Comparison of ENCODE assay signal across 23 mouse cellular contexts in the genomic region with DNA sequence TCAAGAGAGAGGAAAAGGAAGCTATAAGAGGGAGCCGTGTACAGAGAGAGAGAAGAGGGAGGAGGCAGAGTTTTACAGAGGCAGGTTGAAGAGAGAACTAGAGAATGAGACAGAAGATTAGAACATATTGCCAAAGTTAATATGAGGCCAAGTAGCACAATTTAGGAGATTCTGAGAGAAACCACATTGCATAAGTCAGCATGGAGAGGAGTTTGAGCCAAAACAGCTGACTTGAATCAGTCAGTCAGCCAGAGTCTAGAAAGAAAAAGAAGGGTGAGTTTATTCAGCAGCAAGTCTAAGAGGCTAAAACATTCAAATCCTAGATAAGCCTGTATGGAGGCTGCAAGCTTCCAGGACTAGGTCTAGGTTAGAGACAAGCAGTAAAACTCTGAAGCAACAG.
DNase-seq lines count a peak whose midpoint lies in the region; ATAC-seq and TF ChIP-seq lines count a peak whose summit lies in the region.
"Had no signal": no experiment of that assay in that cellular context is flagged by ENCODE, and none has a peak within 500 bp of the region (broad histone marks: within the 10 kb centered on the region; RNA-seq: fewer than 3 reads in every experiment).

No protein-coding gene starts in this region.

- DNase-seq in lung, embryonic 14.5 days, result peak; percentile 54
- no peak for DNase-seq in lung, postnatal 14 days
- DNase-seq in lung, postnatal 4 days, result no peak
- DNase-seq in lung, postnatal 10 days, result peak; percentile 2
- DNase-seq in lung, postnatal 36 days, result no peak
- DNase-seq in right cerebral cortex, postnatal 14 days, result no peak
- DNase-seq: adrenal gland, adult 2 months; adrenal gland, postnatal 10 days; adrenal gland, postnatal 25 days; cerebellum, adult 11 months; cerebellum, adult 18-20 months; cerebellum, adult 8-10 months; cerebellum, adult 9-11 months; cerebellum, postnatal 14 days; cerebellum, postnatal 36 days; embryo, embryonic 11 days had no signal

- no peaks in the 10 kb centered on the region for H3K36me3 ChIP-seq in lung, embryonic 14.5 days (ENCODE audit: insufficient read depth)
- H3K36me3 ChIP-seq in lung, embryonic 16.5 days (ENCODE audit: control insufficient read depth, insufficient read depth, low read length), result no peaks in the 10 kb centered on the region
- H3K36me3 ChIP-seq: embryonic facial prominence, embryonic 13.5 days; embryonic facial prominence, embryonic 15.5 days; forebrain, embryonic 10.5 days; forebrain, embryonic 12.5 days had no signal

- no peak overlapping the region for H3K4me3 ChIP-seq in lung, embryonic 14.5 days (ENCODE audit: low read depth, low read length)
- no peak overlapping the region for H3K4me3 ChIP-seq in lung, embryonic 16.5 days (ENCODE audit: low read length)
- H3K4me3 ChIP-seq: embryonic facial prominence, embryonic 13.5 days; embryonic facial prominence, embryonic 15.5 days; erythroblast, embryonic 14.5 days; forebrain, embryonic 10.5 days; forebrain, embryonic 12.5 days had no signal

- no peak overlapping the region for H3K9ac ChIP-seq in lung, embryonic 14.5 days
- no peak overlapping the region for H3K9ac ChIP-seq in lung, embryonic 16.5 days (ENCODE audit: low read length)
- H3K9ac ChIP-seq: embryonic facial prominence, embryonic 13.5 days; embryonic facial prominence, embryonic 15.5 days; forebrain, embryonic 12.5 days had no signal

- no peaks in the 10 kb centered on the region for H3K4me1 ChIP-seq in lung, embryonic 14.5 days (ENCODE audit: insufficient read depth)
- H3K4me1 ChIP-seq in lung, embryonic 16.5 days (replicated peaks; ENCODE audit: control insufficient read depth, insufficient read depth, low read length), result no peaks in the 10 kb centered on the region
- H3K4me1 ChIP-seq: embryonic facial prominence, embryonic 13.5 days; embryonic facial prominence, embryonic 15.5 days; forebrain, embryonic 10.5 days; forebrain, embryonic 12.5 days had no signal

- 54% methylated on average over 1 of the region's 1 CpGs for WGBS in lung, embryonic 14.5 days
- 41% methylated on average over 1 of the region's 1 CpGs for WGBS in lung, embryonic 16.5 days

- H3K9me3 ChIP-seq in lung, embryonic 14.5 days (ENCODE audit: low read depth, low read length), result no peaks in the 10 kb centered on the region
- no peaks in the 10 kb centered on the region for H3K9me3 ChIP-seq in lung, embryonic 16.5 days (ENCODE audit: control insufficient read depth, low read length)
- H3K9me3 ChIP-seq: embryonic facial prominence, embryonic 15.5 days; forebrain, embryonic 10.5 days; forebrain, embryonic 12.5 days had no signal

- H3K27ac ChIP-seq in lung, embryonic 14.5 days (ENCODE audit: low read depth), result no peak overlapping the region
- no peak overlapping the region for H3K27ac ChIP-seq in lung, embryonic 16.5 days (ENCODE audit: low read length)
- H3K27ac ChIP-seq: embryonic facial prominence, embryonic 13.5 days; embryonic facial prominence, embryonic 15.5 days; forebrain, embryonic 10.5 days; forebrain, embryonic 12.5 days had no signal

- H3K27me3 ChIP-seq in lung, embryonic 14.5 days (ENCODE audit: insufficient read depth, low read length), result no peaks in the 10 kb centered on the region
- no peaks in the 10 kb centered on the region for H3K27me3 ChIP-seq in lung, embryonic 16.5 days (ENCODE audit: control insufficient read depth, insufficient read depth, low read depth, low read length)
- H3K27me3 ChIP-seq: embryonic facial prominence, embryonic 13.5 days; embryonic facial prominence, embryonic 15.5 days; forebrain, embryonic 12.5 days had no signal

- ATAC-seq in lung, embryonic 14.5 days (ENCODE audit: insufficient read depth), result peak; percentile 60; the same call in 1 of the 2 replicates
- peak; percentile 59 for ATAC-seq in lung, embryonic 16.5 days (ENCODE audit: low read depth)
- ATAC-seq: forebrain, embryonic 14.5 days had no signal

- H3K4me2 ChIP-seq in lung, embryonic 14.5 days, result no peak overlapping the region
- no peak overlapping the region for H3K4me2 ChIP-seq in lung, embryonic 16.5 days (ENCODE audit: low read depth, low read length)
- H3K4me2 ChIP-seq: embryonic facial prominence, embryonic 13.5 days; embryonic facial prominence, embryonic 15.5 days; forebrain, embryonic 12.5 days had no signal

- no peak for TF ChIP-seq CTCF in lung, embryonic 14.5 days (IDR thresholded peaks at IDR 0.05; ENCODE audit: low read depth)

Comparison
In these comparisons a context has a peak if more than half of its experiments do, and no peak if none do; other contexts are left out.
1. DNase-seq: peak in lung, embryonic 14.5 days (single experiment) and lung, postnatal 10 days (single experiment); none in lung, postnatal 14 days (single experiment), lung, postnatal 4 days (0 of 2), lung, postnatal 36 days (single experiment) and right cerebral cortex, postnatal 14 days (single experiment).